Mouse (Mus musculus) cerebellum, adult 2 months (tissue): ENCODE measurements at regions not wholly inside any gene's neighbourhood (a gene's known extent, or its start where the extent isn't known, plus 50 kb on each side); places are given as distances from the start of the nearest gene placed in this dataset.

Experiments
- CTCF ChIP-seq: fragments of 200-500 bp; IDR thresholded peaks from 2 replicates; pipeline ENCODE4 v1.5.1; 2011; ENCODE audit warnings: low read depth, mild to moderate bottlenecking, control low read depth, low read length, moderate library complexity, borderline replicate concordance; ENCODE audit not compliant: insufficient read depth
- POLR2A ChIP-seq: fragments of 200-500 bp; IDR thresholded peaks from 2 replicates; pipeline ENCODE4 v1.6.1; 2011; ENCODE audit warnings: low read length, control low read depth, borderline replicate concordance; ENCODE audit not compliant: insufficient read depth

DNA sequence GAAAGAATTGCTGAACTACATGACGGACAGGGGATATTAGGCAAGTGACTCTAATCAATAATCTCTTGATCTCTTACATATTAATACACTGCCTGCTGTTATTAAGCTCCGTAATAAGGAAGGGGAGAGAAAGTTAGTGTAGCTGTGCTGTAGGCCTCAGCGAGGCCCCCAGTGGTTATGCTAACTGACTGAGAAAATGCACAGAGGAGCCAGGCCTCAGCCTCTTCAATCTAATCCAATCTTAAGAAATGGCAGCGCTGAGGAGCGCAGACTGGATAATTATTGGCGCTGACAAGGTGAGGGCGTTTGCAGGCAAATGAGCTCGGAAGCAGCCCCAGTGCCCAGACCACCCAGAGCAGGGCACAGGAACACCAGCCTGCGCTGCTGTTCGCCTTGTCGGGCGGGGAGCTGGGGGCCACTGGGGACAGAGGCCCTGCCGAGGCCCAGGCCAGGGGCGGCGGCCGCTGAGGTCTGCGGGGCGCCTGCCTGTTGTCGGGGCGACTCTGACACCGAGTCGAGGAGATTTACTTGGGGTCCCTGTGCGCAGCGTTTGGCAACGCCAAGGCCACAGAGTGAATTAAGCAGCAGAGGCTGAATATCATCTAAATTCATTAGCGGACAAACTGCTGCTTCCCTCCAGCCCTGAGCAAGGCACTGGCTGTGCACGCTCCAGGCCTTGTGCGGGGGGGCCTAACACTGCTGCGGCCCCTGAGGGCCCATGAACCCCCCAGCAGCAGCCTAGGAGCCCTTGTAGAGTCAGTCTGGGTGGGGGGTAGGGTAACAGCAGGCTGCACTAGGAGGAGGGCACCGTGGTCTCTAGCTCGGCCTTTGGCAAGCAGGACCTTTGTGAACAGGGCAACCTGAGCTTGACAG, 493.4 kb upstream of the Mki67 start:
- no peak for TF ChIP-seq CTCF
- TF ChIP-seq POLR2A = no peak
